Mouse (Mus musculus) kidney, embryonic 14.5 days (tissue): Measurements from ENCODE around the gene Gjb3. TPM values are rescaled to one million over a fixed set of nuclear protein-coding genes. Genes with fewer than 3 reads are reported as not detected.

Experiments
- ATAC-seq: fragments of 200-750 bp; cut with Nextera tagmentation; 2 replicates; pipeline ENCODE4 v1.8.0; 2017; ENCODE audit warnings: moderate number of reproducible peaks, mild to moderate bottlenecking, moderate TSS enrichment, moderate library complexity; ENCODE audit not compliant: low FRiP score, low TSS enrichment
- H3K27ac ChIP-seq: fragments of 300-500 bp; sonication (generic); 2 replicates; pipeline ENCODE4 v1.5.1; 2014; ENCODE audit warnings: low read depth, mild to moderate bottlenecking, low read length, moderate library complexity, mixed read lengths
- H3K27me3 ChIP-seq: fragments of 300-500 bp; sonication (generic); 2 replicates; pipeline ENCODE4 v1.6.1; 2014; ENCODE audit warnings: mild to moderate bottlenecking, low read length; ENCODE audit not compliant: control insufficient read depth, insufficient read depth
- H3K36me3 ChIP-seq: fragments of 300-500 bp; sonication (generic); 2 replicates; pipeline ENCODE4 v1.6.1; 2014; ENCODE audit warnings: low read length, mixed read lengths; ENCODE audit not compliant: control insufficient read depth, insufficient read depth
- H3K4me1 ChIP-seq: fragments of 300-500 bp; sonication (generic); 2 replicates; pipeline ENCODE4 v1.6.1; 2014; ENCODE audit warnings: low read length, mixed read lengths; ENCODE audit not compliant: control insufficient read depth, insufficient read depth
- H3K4me2 ChIP-seq: fragments of 300-500 bp; sonication (generic); replicated peaks from 2 replicates; pipeline ENCODE4 v1.6.1; 2014; ENCODE audit warnings: low read depth, mild to moderate bottlenecking, low read length
- H3K4me3 ChIP-seq: fragments of 300-500 bp; sonication (generic); 2 replicates; pipeline ENCODE4 v1.5.1; 2014; ENCODE audit warnings: mild to moderate bottlenecking, low read length
- H3K9ac ChIP-seq: fragments of 300-500 bp; sonication (generic); 2 replicates; pipeline ENCODE4 v1.6.1; 2014; ENCODE audit warnings: low read depth, mild to moderate bottlenecking, low read length, moderate library complexity
- H3K9me3 ChIP-seq: fragments of 300-500 bp; sonication (generic); 2 replicates; pipeline ENCODE4 v1.6.1; 2016; ENCODE audit warnings: low read length; ENCODE audit not compliant: control insufficient read depth
- WGBS: fragments of 180-500 bp; shearing (Covaris S2); extraction: QIAGEN DNeasy Blood & Tissue Kit; methylation state at CpG from one replicate; pipeline ENCODE4 v1.1.7; 2014; 5-methylcytosine and 5-hydroxymethylcytosine counted together
- polyA plus RNA-seq: library from polyadenylated mRNA; unstranded; fragments of >200 nt; fragmentation: Nextera tagmentation; extraction: Ambion mirVana; gene quantifications from 2 replicates; pipeline ENCODE4 v1.2.1, GENCODE M21; 2014

The Gjb3 gene
- polyA plus RNA-seq, 1 experiment from 2014 or later = 1.5 TPM

DNA sequence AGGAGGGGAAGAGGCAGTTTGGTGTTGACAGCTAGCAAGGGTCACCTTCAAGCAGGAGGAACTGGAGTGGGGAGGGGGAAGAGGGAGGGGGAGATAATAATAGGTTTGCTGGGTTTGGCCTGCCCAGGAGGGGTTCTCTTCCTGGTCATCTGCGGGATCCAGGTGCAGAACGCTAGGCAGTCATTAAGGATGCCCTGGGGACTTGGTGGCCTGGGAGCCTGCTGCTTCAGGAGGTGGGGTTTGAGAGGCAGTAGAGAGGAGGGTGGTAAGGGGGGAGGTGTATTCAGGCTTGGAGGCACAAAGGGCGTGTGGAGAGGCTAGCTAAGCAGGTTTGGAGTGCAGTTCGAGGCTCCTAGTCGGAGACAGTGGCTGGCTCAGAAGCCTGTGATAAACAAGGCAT, 34.8 kb upstream of the Gjb3 start:
- H3K4me3 ChIP-seq = no peak overlapping the region
- WGBS = 24% methylated on average over 5 of the region's 5 CpGs
- no peak overlapping the region for H3K9ac ChIP-seq
- no peaks in the 10 kb centered on the region for H3K27me3 ChIP-seq
- no peak overlapping the region for H3K4me2 ChIP-seq
- H3K9me3 ChIP-seq = no peaks in the 10 kb centered on the region
- H3K27ac ChIP-seq = no peak overlapping the region
- ATAC-seq = 0 out of 2 replicates have a peak, but pooled peaks have one; percentile 14
- H3K36me3 ChIP-seq = no peaks in the 10 kb centered on the region
- H3K4me1 ChIP-seq = no peaks in the 10 kb centered on the region

DNA sequence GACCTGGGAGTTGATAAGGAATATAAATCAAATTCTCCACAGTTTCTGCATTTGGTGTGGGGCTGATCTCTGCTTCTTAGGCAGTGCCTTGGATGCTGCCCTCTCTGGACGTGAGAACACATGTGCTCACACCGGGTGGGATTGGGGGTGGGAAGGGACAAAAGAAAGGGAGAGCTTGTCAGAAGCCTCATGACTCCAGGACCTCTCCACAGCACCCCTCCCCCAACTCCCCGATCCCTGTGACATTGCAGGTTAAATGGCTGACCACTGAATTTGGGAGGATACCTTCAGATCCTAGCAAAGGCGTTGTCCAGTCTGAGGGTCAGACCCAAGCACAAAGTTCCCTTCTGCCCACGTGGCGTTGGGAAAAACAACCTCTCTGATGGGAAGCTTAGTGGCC, 33.8 kb upstream of the Gjb3 start:
- 46% methylated on average over 6 of the region's 6 CpGs for WGBS
- no peaks in the 10 kb centered on the region for H3K4me1 ChIP-seq
- H3K4me3 ChIP-seq = no peak overlapping the region
- no peaks in the 10 kb centered on the region for H3K9me3 ChIP-seq
- H3K9ac ChIP-seq = no peak overlapping the region
- no peak overlapping the region for H3K4me2 ChIP-seq
- H3K36me3 ChIP-seq = no peaks in the 10 kb centered on the region
- no peaks in the 10 kb centered on the region for H3K27me3 ChIP-seq
- no peak for ATAC-seq
- no peak overlapping the region for H3K27ac ChIP-seq

DNA sequence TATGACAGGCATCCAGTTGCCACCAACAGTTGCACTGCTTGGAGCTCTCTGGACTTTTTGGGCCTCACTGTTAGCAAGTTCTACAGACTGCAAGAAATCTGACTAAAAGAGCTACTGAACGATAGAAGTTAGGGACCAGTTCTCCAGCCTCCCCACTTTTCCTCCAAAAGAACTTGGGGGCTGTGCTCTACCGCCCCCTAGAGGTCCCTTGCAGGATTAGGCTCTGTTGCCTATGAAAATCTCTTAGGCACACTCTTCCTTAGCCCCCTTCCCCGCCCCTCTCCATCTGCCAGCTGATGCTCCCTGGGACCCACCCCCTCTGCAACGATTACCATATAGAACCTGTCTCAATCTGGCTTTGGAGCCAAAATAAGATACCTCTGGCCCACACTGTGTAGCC, 32.7 kb upstream of the Gjb3 start:
- Histone ChIP-seq H3K9me3 (no peaks in the 10 kb centered on the region), H3K27me3 (no peaks in the 10 kb centered on the region), H3K4me1 (peaks cover 4% of the 10 kb centered on the region), H3K4me2 (no peak overlapping the region), H3K4me3 (no peak overlapping the region), H3K27ac (no peak overlapping the region), H3K9ac (no peak overlapping the region), H3K36me3 (no peaks in the 10 kb centered on the region)
- WGBS = 69% methylated on average over 4 of the region's 4 CpGs
- ATAC-seq = no peak

DNA sequence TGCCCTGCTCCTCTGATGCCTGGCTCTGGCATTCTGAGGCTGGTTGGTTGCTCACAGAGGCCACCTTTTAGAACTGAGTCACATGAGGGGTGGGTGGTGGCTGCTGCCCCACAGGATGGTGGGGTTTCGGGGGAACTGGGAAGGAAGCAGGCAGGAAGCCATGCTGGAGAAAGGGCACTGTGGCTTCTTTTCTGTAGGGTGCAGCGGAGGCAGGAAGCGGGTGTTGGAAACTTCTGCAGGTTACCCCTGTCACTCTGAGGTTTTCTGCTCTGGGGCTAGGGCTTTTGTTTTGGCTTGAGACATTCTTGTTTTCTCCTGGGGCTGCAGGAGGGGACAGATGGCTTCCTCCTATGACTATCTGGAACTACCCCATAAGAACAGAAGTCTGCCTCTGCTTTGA, 31.9 kb upstream of the Gjb3 start:
- no peaks in the 10 kb centered on the region for H3K9me3 ChIP-seq
- no peak overlapping the region for H3K4me3 ChIP-seq
- no peak overlapping the region for H3K4me2 ChIP-seq
- H3K4me1 ChIP-seq = peaks cover 11% of the 10 kb centered on the region
- no peak overlapping the region for H3K9ac ChIP-seq
- H3K27me3 ChIP-seq = no peaks in the 10 kb centered on the region
- no peak for ATAC-seq
- no peaks in the 10 kb centered on the region for H3K36me3 ChIP-seq
- H3K27ac ChIP-seq = no peak overlapping the region
- WGBS = 83% methylated on average over 3 of the region's 3 CpGs

DNA sequence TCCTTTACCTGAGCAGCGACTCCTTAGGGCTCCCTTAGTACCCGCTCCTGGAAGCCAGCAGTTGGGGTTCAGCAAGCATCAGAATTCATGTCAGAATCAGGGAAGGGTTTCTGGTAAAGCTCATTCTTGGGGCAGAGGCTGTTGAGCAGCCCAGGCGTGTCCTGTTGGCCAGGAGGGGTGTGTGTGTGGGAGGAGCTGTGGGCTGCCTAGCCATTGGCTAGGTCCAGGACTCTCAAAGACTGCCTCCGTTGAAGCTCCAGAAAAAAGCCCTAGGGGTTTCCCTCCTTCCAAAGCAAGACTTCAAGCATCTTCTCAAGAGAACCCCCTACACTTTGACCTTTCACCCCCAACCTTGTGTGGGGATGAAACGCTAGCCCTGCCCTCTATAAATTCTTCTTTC, 27.4 kb upstream of the Gjb3 start, which contains the start of gene Gjb5:
Gene Gjb5, minus strand, starts transcription at position 164 of the 400 bp plus-strand sequence.
- H3K27me3 ChIP-seq = no peaks in the 10 kb centered on the region
- WGBS = 16% methylated on average over 5 of the region's 5 CpGs
- peaks cover 15% of the 10 kb centered on the region for H3K4me1 ChIP-seq
- H3K9me3 ChIP-seq = no peaks in the 10 kb centered on the region
- peak; percentile 85 for ATAC-seq
- H3K9ac ChIP-seq = no peak within 1 kb of the TSS
- no peaks in the 10 kb centered on the region for H3K36me3 ChIP-seq
- peak within 1 kb of the TSS; percentile 1; the same call in 1 of the 2 replicates for H3K4me3 ChIP-seq
- H3K4me2 ChIP-seq = peak within 1 kb of the TSS; percentile 23; the same call in 1 of the 2 replicates
- no peak within 1 kb of the TSS for H3K27ac ChIP-seq

DNA sequence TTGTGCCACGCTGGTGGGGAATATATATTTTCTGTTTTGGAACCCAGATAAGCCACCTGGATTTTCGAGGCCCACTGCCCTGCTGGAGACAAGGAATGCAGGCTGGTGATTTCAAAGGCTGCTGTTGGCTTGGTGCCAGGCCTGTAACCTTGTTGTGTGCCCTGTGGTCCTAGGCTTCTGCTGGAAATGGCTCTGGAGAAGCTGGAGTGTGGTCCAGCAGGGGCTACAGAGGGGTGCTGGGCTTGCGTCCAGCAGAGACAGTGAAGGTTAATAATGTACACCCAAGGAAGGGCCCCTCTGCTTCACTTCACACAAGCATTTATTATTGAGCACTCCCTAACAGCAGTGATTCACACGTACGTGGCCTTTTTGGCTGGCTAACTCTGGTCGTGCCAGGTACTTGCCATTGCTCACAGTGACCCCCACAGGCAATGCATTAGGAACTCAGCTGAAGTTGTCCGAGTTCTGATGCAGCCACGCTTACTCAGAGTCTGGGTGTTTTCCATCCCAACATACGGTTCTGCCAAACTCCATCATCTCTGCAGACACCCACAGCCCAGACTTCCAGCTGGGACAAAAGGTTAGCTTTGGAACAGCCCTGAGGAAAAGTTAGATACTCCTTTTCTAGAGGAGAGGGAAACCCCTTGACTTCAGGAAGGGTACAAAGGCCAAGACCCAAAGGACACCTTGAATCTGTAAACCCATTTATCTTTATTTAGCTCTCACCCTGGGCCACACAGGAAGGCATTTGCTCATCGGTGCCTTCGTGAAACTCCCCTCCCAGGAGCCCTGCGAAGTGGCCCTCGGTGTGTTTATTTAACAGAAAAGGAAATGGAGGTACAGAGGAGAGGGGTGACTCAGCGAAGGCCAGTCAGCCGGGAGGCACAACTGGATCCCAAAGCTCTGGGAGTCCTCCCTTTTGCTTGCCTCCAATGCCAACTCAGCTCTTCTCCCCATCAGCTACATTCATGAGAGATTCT, 24.2 kb upstream of the Gjb3 start:
- no peaks in the 10 kb centered on the region for H3K27me3 ChIP-seq
- no peaks in the 10 kb centered on the region for H3K9me3 ChIP-seq
- whole genome bisulfite sequencing = 37% methylated on average over 15 of the region's 15 CpGs
- no peak overlapping the region for H3K9ac ChIP-seq
- H3K27ac ChIP-seq = no peak overlapping the region
- ATAC-seq = no peak
- H3K36me3 ChIP-seq = no peaks in the 10 kb centered on the region
- no peak overlapping the region for H3K4me3 ChIP-seq
- H3K4me1 ChIP-seq = peaks cover 15% of the 10 kb centered on the region
- no peak overlapping the region for H3K4me2 ChIP-seq

DNA sequence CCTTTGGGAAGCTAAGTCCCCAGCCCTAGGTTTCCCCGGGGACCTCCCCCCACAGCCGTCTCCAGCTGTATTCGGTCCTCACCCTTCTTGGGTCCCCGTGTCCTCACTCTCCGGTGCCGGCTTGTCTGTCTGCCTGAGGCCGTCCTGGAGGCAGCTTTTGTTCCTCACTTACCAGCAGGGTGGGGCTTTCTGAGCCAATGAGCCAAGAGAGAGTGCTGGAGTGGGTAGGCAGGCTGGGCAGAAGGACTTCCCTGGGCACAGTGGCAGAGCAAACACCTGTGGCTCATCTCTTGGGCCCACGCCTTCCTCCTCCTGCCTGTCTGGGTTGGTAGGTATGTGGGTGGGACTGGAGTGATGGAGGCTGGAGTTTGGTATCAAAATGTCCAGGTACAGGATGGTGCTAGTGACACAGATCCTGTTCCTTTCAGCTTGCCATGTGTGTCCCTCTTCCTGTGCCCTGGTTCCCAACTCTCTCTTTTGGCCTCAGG, 23.4 kb upstream of the Gjb3 start, which contains the start of gene Gjb4:
Gene Gjb4, minus strand, starts transcription at position 131 of the 488 bp plus-strand sequence.
- Histone ChIP-seq H3K4me3 (no peak within 1 kb of the TSS), H3K9me3 (no peaks in the 10 kb centered on the region), H3K36me3 (no peaks in the 10 kb centered on the region), H3K4me1 (peaks cover 15% of the 10 kb centered on the region), H3K9ac (no peak within 1 kb of the TSS), H3K27me3 (no peaks in the 10 kb centered on the region), H3K4me2 (no peak within 1 kb of the TSS; the same call in 1 of the 2 replicates), H3K27ac (no peak within 1 kb of the TSS)
- 53% methylated on average over 8 of the region's 8 CpGs for WGBS
- no peak for ATAC-seq

DNA sequence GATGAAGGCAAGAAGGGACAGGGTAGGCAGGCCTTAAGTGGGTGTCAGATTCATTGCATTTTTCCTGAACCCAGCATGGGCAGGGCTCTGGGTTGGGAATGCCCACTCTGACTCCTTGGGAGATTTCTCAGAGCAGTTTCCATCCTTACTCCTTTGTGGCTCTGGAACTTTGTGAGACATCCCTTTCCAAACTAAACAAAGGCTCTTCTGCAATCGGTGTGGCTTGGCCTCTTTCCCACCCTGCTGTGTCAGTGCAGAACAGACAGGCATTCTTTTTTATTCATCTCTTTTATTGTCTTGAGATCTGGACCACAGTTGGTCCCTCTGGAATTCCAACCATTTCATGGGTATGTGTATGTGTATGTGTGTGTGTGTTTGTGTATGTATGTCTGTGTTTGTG, 21.9 kb upstream of the Gjb3 start:
- Histone ChIP-seq H3K4me1 (peaks cover 5% of the 10 kb centered on the region; the same call in 1 of the 2 replicates), H3K27me3 (no peaks in the 10 kb centered on the region), H3K4me2 (no peak overlapping the region), H3K9me3 (no peaks in the 10 kb centered on the region), H3K36me3 (no peaks in the 10 kb centered on the region), H3K27ac (no peak overlapping the region), H3K9ac (no peak overlapping the region), H3K4me3 (no peak overlapping the region)
- no peak for ATAC-seq
- 52% methylated on average over 1 of the region's 1 CpGs for WGBS
